In genomic region chr13:79868481-79869225, GRCm38 (mm10) we compare ENCODE assay signal across 16 mouse cellular contexts.
"Had no signal": no experiment of that assay in that cellular context is flagged by ENCODE, and none has a peak within 500 bp of the region (broad histone marks: within the 10 kb centered on the region; RNA-seq: fewer than 3 reads in every experiment).

No protein-coding gene starts in this region.

- H3K27ac ChIP-seq: lung, embryonic 15.5 days; macrophage; midbrain, embryonic 13.5 days; midbrain, embryonic 15.5 days; neural tube, embryonic 12.5 days; stomach, embryonic 15.5 days; stomach, postnatal 0 days had no signal

- H3K9ac ChIP-seq: liver, postnatal 0 days; lung, embryonic 15.5 days; midbrain, embryonic 13.5 days; midbrain, embryonic 15.5 days; neural tube, embryonic 12.5 days; stomach, embryonic 15.5 days had no signal

- H3K4me3 ChIP-seq: lung, embryonic 15.5 days; megakaryocyte, embryonic 14.5 days; midbrain, embryonic 13.5 days; midbrain, embryonic 15.5 days; neural tube, embryonic 12.5 days; stomach, embryonic 15.5 days had no signal

- H3K4me1 ChIP-seq: lung, embryonic 15.5 days; megakaryocyte, embryonic 14.5 days; midbrain, embryonic 13.5 days; midbrain, embryonic 15.5 days; neural tube, embryonic 12.5 days; stomach, embryonic 15.5 days had no signal

- H3K27me3 ChIP-seq: lung, embryonic 15.5 days; megakaryocyte, embryonic 14.5 days; midbrain, embryonic 13.5 days; midbrain, embryonic 15.5 days; neural tube, embryonic 12.5 days; stomach, embryonic 15.5 days had no signal

- H3K36me3 ChIP-seq: lung, embryonic 15.5 days; midbrain, embryonic 13.5 days; midbrain, embryonic 15.5 days; neural tube, embryonic 12.5 days; stomach, embryonic 15.5 days had no signal

- DNase-seq: liver, postnatal 0 days; lung, adult 2 months; lung, postnatal 14 days; lung, postnatal 36 days; right cerebral cortex, postnatal 14 days; thymus, adult 2 months; thymus, postnatal 25 days; thymus, postnatal 4 days had no signal

- H3K9me3 ChIP-seq: lung, embryonic 15.5 days; midbrain, embryonic 15.5 days; stomach, embryonic 15.5 days had no signal
